Mouse (Mus musculus) limb, embryonic 12.5 days (tissue): Measurements from ENCODE around the gene Dao. TPM values are rescaled to one million over a fixed set of nuclear protein-coding genes. Genes with fewer than 3 reads are reported as not detected.

Experiments
- ATAC-seq: fragments of 200-750 bp; cut with Nextera tagmentation; 2 replicates; pipeline ENCODE4 v1.8.0; 2017; ENCODE audit warnings: low read depth, moderate TSS enrichment; ENCODE audit not compliant: insufficient number of reproducible peaks, insufficient read depth, low FRiP score, low TSS enrichment
- H3K27ac ChIP-seq: fragments of 300-500 bp; sonication (generic); 2 replicates; pipeline ENCODE4 v1.5.1; 2016; ENCODE audit warnings: mild to moderate bottlenecking, moderate library complexity
- H3K27me3 ChIP-seq: fragments of 300-500 bp; sonication (generic); 2 replicates; pipeline ENCODE4 v1.6.1; 2016; ENCODE audit warnings: mild to moderate bottlenecking, moderate library complexity
- H3K36me3 ChIP-seq: fragments of 300-500 bp; sonication (generic); 2 replicates; pipeline ENCODE4 v1.6.1; 2016; ENCODE audit warnings: mild to moderate bottlenecking, moderate library complexity
- H3K4me1 ChIP-seq: fragments of 300-500 bp; sonication (generic); replicated peaks from 2 replicates; pipeline ENCODE4 v1.6.1; 2016
- H3K4me2 ChIP-seq: fragments of 300-500 bp; sonication (generic); 2 replicates; pipeline ENCODE4 v1.6.1; 2016; ENCODE audit warnings: mild to moderate bottlenecking, moderate library complexity
- H3K4me3 ChIP-seq: fragments of 300-500 bp; sonication (generic); replicated peaks from 2 replicates; pipeline ENCODE4 v1.5.1; 2016; ENCODE audit warnings: mild to moderate bottlenecking
- H3K9ac ChIP-seq: fragments of 300-500 bp; sonication (generic); replicated peaks from 2 replicates; pipeline ENCODE4 v1.6.1; 2016; ENCODE audit warnings: mild to moderate bottlenecking, moderate library complexity
- H3K9me3 ChIP-seq: fragments of 300-500 bp; sonication (generic); 2 replicates; pipeline ENCODE4 v1.6.1; 2016; ENCODE audit warnings: mild to moderate bottlenecking, moderate library complexity
- WGBS: fragments of 180-500 bp; shearing (Covaris S2); methylation state at CpG from one replicate; pipeline ENCODE4 v1.1.7; 2016; 5-methylcytosine and 5-hydroxymethylcytosine counted together
- polyA plus RNA-seq: library from polyadenylated mRNA; unstranded; fragments of >200 nt; fragmentation: Nextera tagmentation; extraction: Ambion mirVana; gene quantifications from 2 replicates; pipeline ENCODE4 v1.2.1, GENCODE M21; 2016

Dao gene
- polyA plus RNA-seq, 1 experiment from 2014 or later, result not detected

- no peak overlapping the region for H3K27ac ChIP-seq
- ATAC-seq, result no peak
- no peaks in the 10 kb centered on the region for H3K27me3 ChIP-seq
- H3K9me3 ChIP-seq, result no peaks in the 10 kb centered on the region
- 92% methylated on average over 13 of the region's 13 CpGs for WGBS
- H3K36me3 ChIP-seq, result peaks cover 45% of the 10 kb centered on the region
- peaks cover 13% of the 10 kb centered on the region for H3K4me1 ChIP-seq
- H3K4me3 ChIP-seq, result no peak overlapping the region
- no peak overlapping the region for H3K9ac ChIP-seq
- no peak overlapping the region for H3K4me2 ChIP-seq
Measured at GRCm38 (mm10) chr5:113984025-113984740, 19.3 kb upstream of the Dao start.

- no peaks in the 10 kb centered on the region for H3K9me3 ChIP-seq
- no peak overlapping the region for H3K4me3 ChIP-seq
- peaks cover 13% of the 10 kb centered on the region for H3K4me1 ChIP-seq
- 52% methylated on average over 2 of the region's 2 CpGs for WGBS
- no peak overlapping the region for H3K9ac ChIP-seq
- H3K27ac ChIP-seq, result no peak overlapping the region
- H3K27me3 ChIP-seq, result no peaks in the 10 kb centered on the region
- peaks cover 47% of the 10 kb centered on the region for H3K36me3 ChIP-seq
- no peak overlapping the region for H3K4me2 ChIP-seq
- ATAC-seq, result no peak
Measured at GRCm38 (mm10) chr5:113985737-113986136, 17.8 kb upstream of the Dao start.

DNA sequence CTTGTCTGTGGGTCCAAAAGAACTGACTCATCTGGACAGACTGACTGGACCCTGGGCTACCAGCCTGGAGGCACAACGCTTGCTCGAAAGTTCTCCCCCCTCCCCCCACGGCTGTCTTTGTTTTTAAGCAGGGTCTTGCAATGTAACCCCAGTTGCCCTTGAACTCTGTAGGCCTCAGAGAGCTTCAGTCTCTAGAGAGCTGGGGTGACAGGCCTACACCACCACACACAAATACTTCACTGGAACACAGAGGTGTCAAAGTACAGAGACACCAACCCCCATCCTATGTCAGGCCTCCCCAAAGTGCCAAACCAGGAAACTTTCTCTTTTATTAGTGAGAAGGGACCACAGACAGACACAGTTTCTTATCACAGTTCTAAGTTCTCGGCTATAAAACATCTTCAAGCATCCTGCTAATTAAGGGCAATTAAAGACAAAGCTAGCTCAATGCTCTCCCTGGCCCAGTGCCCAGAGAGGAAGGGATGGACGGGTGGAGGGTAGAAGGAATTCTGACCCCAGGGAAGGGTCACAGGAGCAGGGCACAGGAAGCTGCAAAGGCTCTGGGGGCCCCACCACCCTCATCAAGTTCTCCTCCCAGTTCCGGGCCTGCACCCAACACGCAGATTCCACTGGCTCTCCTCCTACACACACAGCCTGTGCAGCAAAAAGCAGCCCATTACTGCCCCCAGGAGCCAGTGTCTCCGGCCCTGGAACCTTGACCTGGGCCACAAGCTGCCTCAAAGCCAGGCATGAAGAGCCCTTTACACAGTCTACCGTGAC is 17.1 kb upstream of the Dao start:
- H3K9ac ChIP-seq, result peak overlapping the region; percentile 23; the same call in 1 of the 2 replicates
- no peak for ATAC-seq
- peaks cover 44% of the 10 kb centered on the region for H3K36me3 ChIP-seq

GRCm38 (mm10) chr5:113989437-113990024 is 14.0 kb upstream of the Dao start:
- H3K4me3 ChIP-seq, result no peak overlapping the region
- 85% methylated on average over 20 of the region's 20 CpGs for WGBS
- no peaks in the 10 kb centered on the region for H3K27me3 ChIP-seq
- no peak for ATAC-seq
- H3K9ac ChIP-seq, result no peak overlapping the region
- no peak overlapping the region for H3K4me2 ChIP-seq
- H3K27ac ChIP-seq, result no peak overlapping the region
- peaks cover 38% of the 10 kb centered on the region for H3K4me1 ChIP-seq
- no peaks in the 10 kb centered on the region for H3K9me3 ChIP-seq
- peaks cover 22% of the 10 kb centered on the region for H3K36me3 ChIP-seq

More for the DNA sequence above, 17.1 kb upstream of the Dao start:
- H3K27me3 ChIP-seq, result no peaks in the 10 kb centered on the region
- WGBS, result 23% methylated on average over 9 of the region's 9 CpGs
- no peaks in the 10 kb centered on the region for H3K9me3 ChIP-seq
- H3K4me3 ChIP-seq, result no peak overlapping the region
- H3K4me2 ChIP-seq, result no peak overlapping the region
- H3K4me1 ChIP-seq, result peaks cover 17% of the 10 kb centered on the region
- 0 out of 2 replicates have a peak overlapping the region, but pooled peaks have one; percentile 29 for H3K27ac ChIP-seq

GRCm38 (mm10) chr5:113990593-113990992 is 12.9 kb upstream of the Dao start:
- Histone ChIP-seq H3K4me2 (no peak overlapping the region), H3K36me3 (peaks cover 22% of the 10 kb centered on the region), H3K9ac (0 out of 2 replicates have a peak overlapping the region, but pooled peaks have one; percentile 23), H3K27ac (no peak overlapping the region), H3K27me3 (no peaks in the 10 kb centered on the region), H3K4me1 (peaks cover 38% of the 10 kb centered on the region), H3K9me3 (no peaks in the 10 kb centered on the region), H3K4me3 (no peak overlapping the region)
- ATAC-seq, result no peak
- WGBS, result 88% methylated on average over 5 of the region's 5 CpGs

DNA sequence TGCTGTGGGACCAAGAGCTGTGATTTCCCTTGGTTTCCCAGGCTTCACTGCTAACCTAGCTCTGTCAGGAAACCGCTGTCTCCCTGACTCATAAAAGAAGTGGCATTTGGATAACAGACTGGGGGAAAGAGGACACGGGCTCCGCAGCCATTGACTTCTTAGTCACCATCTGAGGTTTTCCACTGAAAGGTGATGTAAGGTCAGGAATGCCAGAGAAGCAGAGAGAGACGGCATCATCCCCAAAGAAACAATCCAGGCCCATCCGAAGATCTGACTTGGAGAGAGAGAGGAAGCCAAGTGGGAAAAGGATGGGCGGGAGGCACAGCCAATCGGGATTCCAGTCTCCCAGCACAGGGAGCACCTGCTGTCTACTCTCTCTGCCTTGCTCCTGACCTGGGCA is 12.4 kb upstream of the Dao start:
- H3K4me3 ChIP-seq, result no peak overlapping the region
- H3K4me1 ChIP-seq, result peaks cover 33% of the 10 kb centered on the region
- no peak overlapping the region for H3K9ac ChIP-seq
- H3K27ac ChIP-seq, result no peak overlapping the region
- H3K4me2 ChIP-seq, result no peak overlapping the region
- WGBS, result 69% methylated on average over 7 of the region's 7 CpGs
- ATAC-seq, result no peak
- no peaks in the 10 kb centered on the region for H3K27me3 ChIP-seq
- no peaks in the 10 kb centered on the region for H3K9me3 ChIP-seq
- peaks cover 22% of the 10 kb centered on the region for H3K36me3 ChIP-seq

DNA sequence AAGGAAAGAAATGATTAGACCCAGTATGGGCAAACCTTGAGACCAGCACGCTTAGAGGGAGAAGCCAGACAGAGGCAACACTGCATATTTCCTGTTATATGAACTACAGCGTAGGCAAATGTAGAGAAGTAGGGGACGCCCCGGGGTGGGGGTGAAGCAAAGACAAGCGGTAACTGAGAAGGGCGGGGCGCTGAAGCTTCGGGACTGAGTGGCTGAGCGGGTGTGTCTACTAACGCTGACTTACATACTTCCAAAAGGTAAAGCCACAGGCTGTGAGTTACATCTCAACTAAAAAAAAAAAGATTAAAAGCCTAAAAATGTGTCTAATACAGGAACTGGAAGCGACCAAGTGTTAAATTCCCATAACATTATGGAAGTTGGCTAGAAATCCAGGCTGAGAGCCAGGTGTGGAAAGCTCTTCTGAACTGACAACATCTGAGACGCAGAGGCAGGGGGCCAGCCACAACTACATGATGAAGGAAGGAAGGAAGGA is 11.1 kb upstream of the Dao start:
- H3K4me1 ChIP-seq, result peaks cover 25% of the 10 kb centered on the region
- ATAC-seq, result no peak
- H3K4me3 ChIP-seq, result peak overlapping the region; percentile 81
- H3K27me3 ChIP-seq, result no peaks in the 10 kb centered on the region
- H3K4me2 ChIP-seq, result peak overlapping the region; percentile 80
- WGBS, result 28% methylated on average over 12 of the region's 12 CpGs
- peak overlapping the region; percentile 90 for H3K9ac ChIP-seq
- peaks cover 14% of the 10 kb centered on the region for H3K36me3 ChIP-seq
- peak overlapping the region; percentile 91 for H3K27ac ChIP-seq
- H3K9me3 ChIP-seq, result no peaks in the 10 kb centered on the region

DNA sequence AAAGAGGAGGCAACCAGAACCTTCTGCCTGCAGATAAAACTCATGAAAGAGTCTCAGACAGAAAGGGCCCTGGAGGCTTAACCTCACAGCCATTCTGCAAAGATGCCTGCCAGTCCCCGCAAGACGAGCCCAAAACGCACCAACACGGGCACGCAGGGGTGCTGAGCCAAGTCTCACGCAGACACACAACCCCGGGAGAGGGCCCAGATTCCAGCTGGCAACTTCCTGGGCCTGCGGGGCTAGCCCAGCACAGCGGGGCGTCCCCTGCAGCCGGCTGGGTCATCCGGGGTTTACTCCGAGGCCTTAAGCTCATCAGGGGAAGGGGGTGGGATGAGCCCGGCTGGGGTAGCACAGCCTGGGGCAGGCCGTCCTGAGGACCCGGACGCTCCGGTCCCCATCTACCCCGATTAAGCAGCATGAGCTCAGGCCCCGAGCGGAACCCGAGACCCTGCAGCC is 10.4 kb upstream of the Dao start:
- H3K9ac ChIP-seq, result peak overlapping the region; percentile 90
- peak overlapping the region; percentile 80 for H3K4me2 ChIP-seq
- H3K4me3 ChIP-seq, result peak overlapping the region; percentile 81
- no peaks in the 10 kb centered on the region for H3K27me3 ChIP-seq
- H3K27ac ChIP-seq, result peak overlapping the region; percentile 91
- H3K36me3 ChIP-seq, result peaks cover 9% of the 10 kb centered on the region
- ATAC-seq, result peak; percentile 63; the same call in 1 of the 2 replicates
- WGBS, result 0% methylated on average over 22 of the region's 22 CpGs
- no peaks in the 10 kb centered on the region for H3K9me3 ChIP-seq
- peaks cover 25% of the 10 kb centered on the region for H3K4me1 ChIP-seq

- Histone ChIP-seq H3K4me1 (peaks cover 25% of the 10 kb centered on the region), H3K27me3 (no peaks in the 10 kb centered on the region), H3K4me2 (peak within 1 kb of the TSS; percentile 80), H3K9ac (peak within 1 kb of the TSS; percentile 90), H3K4me3 (peak within 1 kb of the TSS; percentile 81), H3K27ac (peak within 1 kb of the TSS; percentile 91), H3K9me3 (no peaks in the 10 kb centered on the region), H3K36me3 (peaks cover 6% of the 10 kb centered on the region)
- peak; percentile 85 for ATAC-seq
- WGBS, result under 1% methylated on average over 74 of the region's 83 CpGs
Measured at GRCm38 (mm10) chr5:113993487-113994465, 9.7 kb upstream of the Dao start, which contains the start of gene Ssh1. Gene Ssh1 (minus strand): TSS chr5:113993894.

DNA sequence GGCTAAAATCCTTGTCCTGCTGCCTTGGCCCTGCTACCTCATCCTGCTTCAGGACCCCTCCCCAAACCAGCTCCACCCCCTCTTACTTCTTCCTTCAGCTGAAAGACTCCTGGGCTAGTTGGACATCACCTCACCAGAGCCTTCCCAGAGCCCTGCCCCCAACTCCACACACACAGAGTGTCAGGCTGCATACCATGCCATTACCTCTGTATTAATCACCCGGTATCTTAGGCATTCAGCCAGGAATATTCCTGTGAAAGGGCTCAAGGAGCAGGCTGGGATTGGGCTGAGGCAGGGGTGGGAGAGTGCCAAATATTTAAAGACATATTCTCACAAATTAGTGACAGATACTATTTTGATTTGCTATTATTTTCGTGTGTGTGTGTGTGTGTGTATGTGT is 7.0 kb upstream of the Dao start:
- H3K36me3 ChIP-seq, result no peaks in the 10 kb centered on the region
- 57% methylated on average over 2 of the region's 2 CpGs for WGBS
- no peak overlapping the region for H3K4me2 ChIP-seq
- H3K27me3 ChIP-seq, result no peaks in the 10 kb centered on the region
- no peak overlapping the region for H3K27ac ChIP-seq
- no peaks in the 10 kb centered on the region for H3K9me3 ChIP-seq
- ATAC-seq, result no peak
- no peak overlapping the region for H3K4me3 ChIP-seq
- no peak overlapping the region for H3K9ac ChIP-seq
- peaks cover 21% of the 10 kb centered on the region for H3K4me1 ChIP-seq
